In genomic region chr8:89005797-89006196, GRCm38 (mm10) we compare ENCODE assay signal across 11 mouse cellular contexts. TPM values are rescaled to one million over a fixed set of nuclear protein-coding genes. Genes with fewer than 3 reads are reported as not detected.
DNase-seq lines count a peak whose midpoint lies in the region; ATAC-seq lines count a peak whose summit lies in the region.
"Had no signal": no experiment of that assay in that cellular context is flagged by ENCODE, and none has a peak within 500 bp of the region (broad histone marks: within the 10 kb centered on the region; RNA-seq: fewer than 3 reads in every experiment).

No protein-coding gene starts in this region.

- no peaks in the 10 kb centered on the region for H3K36me3 ChIP-seq in kidney, embryonic 16.5 days (ENCODE audit: insufficient read depth, low read length)
- no peaks in the 10 kb centered on the region for H3K36me3 ChIP-seq in forebrain, embryonic 13.5 days (ENCODE audit: poor library complexity, severe bottlenecking)
- H3K36me3 ChIP-seq in limb, embryonic 12.5 days, result no peaks in the 10 kb centered on the region
- H3K36me3 ChIP-seq in neural tube, embryonic 13.5 days, result no peaks in the 10 kb centered on the region

- DNase-seq in kidney, postnatal 25 days, result no peak
- no peak for DNase-seq in left cerebral cortex, adult 8-10 months (ENCODE audit: low spot score in 2 of 2)
- DNase-seq: adrenal gland, postnatal 14 days; left cerebral cortex, postnatal 4 days had no signal

- H3K4me2 ChIP-seq in kidney, embryonic 16.5 days (replicated peaks; ENCODE audit: low read depth, low read length), result peak overlapping the region; percentile 86
- H3K4me2 ChIP-seq in forebrain, embryonic 13.5 days, result peak overlapping the region; percentile 91
- H3K4me2 ChIP-seq in limb, embryonic 12.5 days, result peak overlapping the region; percentile 90
- peak overlapping the region; percentile 91 for H3K4me2 ChIP-seq in neural tube, embryonic 13.5 days

- no peak overlapping the region for H3K9ac ChIP-seq in kidney, embryonic 16.5 days (replicated peaks; ENCODE audit: low read length)
- H3K9ac ChIP-seq in forebrain, embryonic 13.5 days, result no peak overlapping the region
- H3K9ac ChIP-seq in limb, embryonic 12.5 days (replicated peaks), result no peak overlapping the region
- peak overlapping the region; percentile 75; the same call in 1 of the 2 replicates for H3K9ac ChIP-seq in neural tube, embryonic 13.5 days

- H3K4me1 ChIP-seq in kidney, embryonic 16.5 days (ENCODE audit: insufficient read depth, low read length), result peaks cover 25% of the 10 kb centered on the region
- peaks cover 25% of the 10 kb centered on the region for H3K4me1 ChIP-seq in forebrain, embryonic 13.5 days
- peaks cover 19% of the 10 kb centered on the region for H3K4me1 ChIP-seq in limb, embryonic 12.5 days (replicated peaks)
- peaks cover 31% of the 10 kb centered on the region for H3K4me1 ChIP-seq in neural tube, embryonic 13.5 days (replicated peaks)

- H3K27ac ChIP-seq in kidney, embryonic 16.5 days (ENCODE audit: low read length), result no peak overlapping the region
- H3K27ac ChIP-seq in forebrain, embryonic 13.5 days, result no peak overlapping the region
- no peak overlapping the region for H3K27ac ChIP-seq in limb, embryonic 12.5 days
- H3K27ac ChIP-seq in neural tube, embryonic 13.5 days (replicated peaks), result no peak overlapping the region

- H3K9me3 ChIP-seq in kidney, embryonic 16.5 days (ENCODE audit: low read length), result no peaks in the 10 kb centered on the region
- no peaks in the 10 kb centered on the region for H3K9me3 ChIP-seq in forebrain, embryonic 13.5 days (replicated peaks)
- H3K9me3 ChIP-seq in limb, embryonic 12.5 days, result peaks cover 4% of the 10 kb centered on the region; the same call in 1 of the 2 replicates
- no peaks in the 10 kb centered on the region for H3K9me3 ChIP-seq in neural tube, embryonic 13.5 days

- ATAC-seq in kidney, embryonic 16.5 days (ENCODE audit: low FRiP score, low TSS enrichment), result no peak
- no peak; the same call in 1 of the 2 replicates for ATAC-seq in forebrain, embryonic 13.5 days
- ATAC-seq in limb, embryonic 12.5 days (ENCODE audit: insufficient number of reproducible peaks, insufficient read depth, low FRiP score, low TSS enrichment, low read depth), result no peak
- peak; percentile 32; the same call in 1 of the 2 replicates for ATAC-seq in neural tube, embryonic 13.5 days (ENCODE audit: low read depth)
- ATAC-seq in erythroid progenitor cell, adult 5-6 weeks (replicated peaks; ENCODE audit: low FRiP score, poor library complexity, severe bottlenecking), result no peak
- no peak for ATAC-seq in megakaryocyte-erythroid progenitor cell, adult 5-6 weeks (replicated peaks; ENCODE audit: low FRiP score, low TSS enrichment, poor library complexity, severe bottlenecking)

- H3K27me3 ChIP-seq in kidney, embryonic 16.5 days (ENCODE audit: insufficient read depth, low read length), result peaks cover 15% of the 10 kb centered on the region
- peaks cover 17% of the 10 kb centered on the region for H3K27me3 ChIP-seq in forebrain, embryonic 13.5 days
- peaks cover 49% of the 10 kb centered on the region for H3K27me3 ChIP-seq in limb, embryonic 12.5 days
- peaks cover 11% of the 10 kb centered on the region for H3K27me3 ChIP-seq in neural tube, embryonic 13.5 days

- H3K4me3 ChIP-seq in kidney, embryonic 16.5 days (ENCODE audit: low read length), result peak overlapping the region; percentile 55
- peak overlapping the region; percentile 55 for H3K4me3 ChIP-seq in forebrain, embryonic 13.5 days
- H3K4me3 ChIP-seq in limb, embryonic 12.5 days (replicated peaks), result peak overlapping the region; percentile 50
- peak overlapping the region; percentile 50 for H3K4me3 ChIP-seq in neural tube, embryonic 13.5 days

- 35% methylated on average over 11 of the region's 11 CpGs for WGBS in kidney, embryonic 16.5 days
- 35% methylated on average over 11 of the region's 11 CpGs for WGBS in forebrain, embryonic 13.5 days
- WGBS in limb, embryonic 12.5 days, result 37% methylated on average over 11 of the region's 11 CpGs
- 18% methylated on average over 11 of the region's 11 CpGs for WGBS in neural tube, embryonic 13.5 days

RNA-seq across cellular contexts. Expression of gene Sall1, which starts 38.2 kb away (rescaled TPM):
- 38.7 and 44.4 TPM in 2 replicates for polyA plus RNA-seq in kidney, embryonic 16.5 days (2015; fragmentation: Nextera tagmentation; extraction: Ambion mirVana)
- 26.2 and 27.4 TPM in 2 replicates for polyA plus RNA-seq in forebrain, embryonic 13.5 days (2015; fragmentation: Nextera tagmentation; extraction: Ambion mirVana)
- 17.9 and 22.3 TPM in 2 replicates for polyA plus RNA-seq in limb, embryonic 12.5 days (2016; fragmentation: Nextera tagmentation; extraction: Ambion mirVana)
- 17.1 and 17.2 TPM in 2 replicates for polyA plus RNA-seq in neural tube, embryonic 13.5 days (2015; fragmentation: Nextera tagmentation; extraction: Ambion mirVana)
- 10 to 100 TPM; 14.2 to 19.3 (median 16.6) TPM for total RNA-seq in left cerebral cortex, adult 8-10 months (2022)
- total RNA-seq in erythroid progenitor cell, adult 5-6 weeks (2015; ENCODE audit: low replicate concordance), result not detected in 2 replicates
- not detected in 2 replicates for total RNA-seq in erythroid progenitor cell, adult 5-6 weeks (2017; ENCODE audit: low replicate concordance)
- not detected in 2 replicates for total RNA-seq in megakaryocyte-erythroid progenitor cell, adult 5-6 weeks (2014; fragmentation: Nextera tagmentation)
- total RNA-seq in megakaryocyte-erythroid progenitor cell, adult 5-6 weeks (2017), result not detected in 2 replicates
- total RNA-seq: hematopoietic stem cell, adult 5-6 weeks had no signal
